Mouse (Mus musculus): ENCODE measurements around the gene Zscan18. TPM values are rescaled to one million over a fixed set of nuclear protein-coding genes. Genes with fewer than 3 reads are reported as not detected.
"Not testable (repeated sequence)": the region's sequence is repeated elsewhere in the genome, so short reads cannot be mapped to it uniquely, and the experiment has no call there.

Zscan18 gene
- total RNA-seq (2021), result 1 to 10 TPM; 3.6 to 4.9 TPM
- long read RNA-seq, experiment 1, transcript Zscan18-203 (7 exons, 3,668 nt), result major isoform, 7 of 13 reads
- long read RNA-seq, experiment 1, partial matches to known transcripts, result 1 of 13 reads
- long read RNA-seq, experiment 1, other reads (novel, unspliced or antisense), result 4 of 13 reads
- long read RNA-seq, experiment 2, partial matches to known transcripts, result 0 of 7 reads
- long read RNA-seq, experiment 2, other reads (novel, unspliced or antisense), result 6 of 7 reads

DNA sequence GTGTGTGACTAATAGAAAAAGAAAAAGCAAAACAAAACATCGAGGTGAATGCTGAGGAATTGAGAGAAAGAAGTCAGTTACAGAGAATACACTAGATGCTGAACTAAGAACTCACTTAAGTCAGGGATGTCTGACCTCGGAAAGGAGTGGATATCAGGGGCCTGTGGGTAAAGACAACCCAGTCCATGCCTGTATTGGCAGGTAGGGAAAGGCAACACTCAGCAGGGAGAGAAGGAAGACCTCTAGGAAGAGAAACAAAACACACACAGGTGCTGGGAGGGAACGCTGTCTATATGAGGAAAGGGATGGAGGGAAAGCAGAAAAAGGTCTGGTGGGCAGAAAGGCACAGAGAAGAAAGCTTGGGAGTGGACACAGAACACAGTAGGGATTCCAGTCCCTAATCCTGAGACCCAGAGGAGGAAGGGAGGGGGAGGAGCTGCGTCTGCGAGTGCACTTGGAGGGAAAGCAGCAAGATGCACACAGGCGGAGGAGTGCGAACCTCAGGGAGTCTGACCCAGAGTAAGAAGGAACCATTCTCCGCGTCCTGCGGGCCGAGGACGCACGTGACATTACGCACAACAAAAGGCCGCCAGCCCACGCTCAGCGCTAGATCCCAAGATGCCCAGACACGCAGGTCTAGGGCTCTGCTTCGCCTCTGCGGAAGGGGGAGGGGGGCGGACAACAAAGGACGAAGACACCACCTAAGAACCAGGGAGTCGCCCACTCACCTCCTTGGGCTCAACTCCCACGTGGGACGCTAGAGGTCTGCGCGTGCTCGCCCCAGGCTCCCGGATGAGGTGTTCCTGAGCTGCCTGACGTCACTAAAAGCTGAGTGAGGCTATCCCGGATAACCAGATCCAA is at the start of gene Zscan18:
Gene Zscan18 (minus strand): TSS at position 770 of the 861 bp plus-strand sequence.
- DNase-seq, result peak; percentile 38

DNA sequence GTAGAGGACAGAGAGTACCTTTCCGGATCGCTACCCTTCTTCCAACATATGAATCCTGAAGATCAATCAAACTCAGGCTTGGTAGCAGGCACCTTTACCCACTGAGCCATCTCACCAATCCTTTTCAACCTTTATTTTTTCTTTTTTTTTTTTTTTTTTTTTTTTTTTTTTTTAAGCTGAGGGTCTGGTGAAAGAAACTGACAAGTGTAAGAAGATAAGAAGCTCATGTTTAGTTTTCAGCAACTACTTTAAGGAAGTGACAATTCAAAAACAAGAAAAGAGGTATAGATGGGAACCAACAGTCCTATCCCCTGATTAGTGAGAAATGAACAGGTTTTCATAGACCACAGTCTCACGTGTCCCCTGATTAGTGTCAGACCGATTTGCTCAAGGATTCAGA is 32.3 kb upstream of the Zscan18 start:
- no peak for DNase-seq

DNA sequence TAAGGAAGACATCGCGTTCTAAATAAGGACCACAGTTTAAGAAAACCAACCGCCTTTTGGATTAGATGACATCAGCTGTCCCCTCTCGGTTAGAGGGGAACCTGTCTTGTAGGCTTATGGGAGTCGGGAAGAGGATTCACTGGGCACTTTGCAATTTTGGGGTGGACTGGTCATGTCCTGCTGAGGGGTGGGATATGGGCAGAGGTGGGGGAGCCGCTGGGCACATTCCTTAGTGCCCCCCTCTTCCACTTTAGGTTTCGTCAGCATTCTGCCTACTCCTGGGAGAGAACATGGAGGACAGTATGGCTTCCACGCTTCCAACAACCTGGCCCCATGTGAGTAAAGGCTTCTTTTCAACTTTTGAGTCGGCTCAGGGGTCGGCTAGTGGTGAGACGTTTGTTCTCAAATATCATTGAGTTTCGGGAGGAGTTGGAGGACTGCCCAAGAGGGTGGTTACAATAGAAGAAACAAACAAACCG is 31.8 kb upstream of the Zscan18 start:
- DNase-seq, result peak; percentile 26

DNA sequence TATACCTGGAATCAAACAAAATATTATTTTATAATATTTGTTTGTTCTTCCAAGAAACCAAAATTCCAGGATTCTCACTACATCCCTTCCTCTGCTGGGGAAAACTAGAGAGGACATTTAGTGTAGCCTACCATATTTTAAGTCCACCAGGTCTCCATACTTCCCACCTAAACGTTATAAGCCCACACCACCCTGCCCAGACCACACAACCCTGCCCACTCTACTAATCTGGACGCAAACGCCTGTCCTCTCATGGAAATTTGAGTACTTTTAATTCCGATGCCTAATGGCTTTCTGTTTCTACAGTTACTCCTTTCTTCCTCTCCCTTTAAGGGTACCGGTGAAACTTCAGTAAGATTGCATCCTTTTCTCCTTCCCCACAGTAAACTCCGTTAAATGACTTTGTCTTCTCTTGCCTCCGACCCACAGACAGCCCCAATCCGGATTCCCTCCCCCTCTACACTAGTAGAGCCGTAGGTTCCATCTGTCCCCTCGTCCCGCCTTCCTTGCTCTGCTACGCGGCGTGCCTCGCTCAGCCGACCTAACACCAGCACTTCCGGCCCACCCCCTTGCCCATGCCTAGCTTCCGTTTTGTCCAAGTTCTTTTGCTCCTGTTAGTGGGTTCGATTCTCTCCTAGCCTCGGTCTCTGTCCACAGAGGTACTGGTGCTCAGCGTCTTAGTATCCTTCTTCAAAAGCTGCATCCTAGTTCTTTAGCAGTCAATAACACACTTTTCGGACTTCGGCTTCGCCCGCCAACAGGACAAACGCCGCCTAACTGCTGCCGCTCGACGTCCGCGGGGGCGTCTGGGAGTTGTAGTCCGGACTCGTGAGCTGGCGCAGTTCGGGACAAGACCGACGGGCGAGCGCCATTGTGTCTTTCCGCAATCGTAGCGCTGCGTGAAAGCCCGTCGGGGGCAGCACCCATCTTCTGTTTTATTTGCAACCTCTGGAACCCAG is 31.0 kb upstream of the Zscan18 start, which contains the start of gene Zfp110:
Gene Zfp110 (plus strand): TSS at position 600 of the 959 bp plus-strand sequence.
- peak; percentile 85 for DNase-seq

DNA sequence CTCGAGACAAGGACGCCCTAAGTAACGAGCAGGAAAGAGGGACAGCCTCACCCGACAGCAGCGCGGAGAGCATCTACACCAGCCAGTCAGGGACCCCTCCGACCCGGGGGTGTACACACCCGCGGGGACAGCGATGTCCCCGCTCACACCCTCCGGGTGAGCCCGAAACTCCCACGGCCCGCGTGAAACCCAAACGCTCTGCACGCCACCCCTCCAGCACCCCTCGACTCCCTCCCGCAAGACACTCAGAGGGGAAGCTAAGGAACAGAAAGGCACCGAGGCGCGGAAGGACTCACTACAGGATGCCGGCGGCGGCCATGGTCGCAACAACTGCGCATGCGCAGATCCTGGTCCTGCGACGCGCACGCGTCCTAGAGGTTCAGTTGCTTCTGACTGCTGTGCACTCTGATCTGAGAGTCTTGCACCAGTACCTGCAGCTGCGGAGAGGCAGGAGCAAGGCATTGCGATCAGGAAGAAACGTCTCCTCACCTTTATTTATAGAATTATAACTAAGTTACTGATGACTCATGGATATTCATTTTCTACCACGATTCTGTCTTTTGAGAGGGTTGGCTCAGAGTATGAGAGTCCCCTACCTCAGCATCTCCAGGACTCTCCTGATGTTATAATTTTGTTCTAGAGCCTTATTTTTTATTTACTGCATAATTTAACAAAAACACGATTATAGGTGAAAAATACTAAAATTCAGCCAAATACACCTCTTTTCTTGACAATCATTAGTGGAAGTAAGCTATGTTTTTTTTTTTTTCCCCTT is 15.3 kb upstream of the Zscan18 start, which contains the start of gene Zfp329:
Gene Zfp329 (minus strand): TSS at position 338 of the 775 bp plus-strand sequence.
- DNase-seq, result peak; percentile 94

DNA sequence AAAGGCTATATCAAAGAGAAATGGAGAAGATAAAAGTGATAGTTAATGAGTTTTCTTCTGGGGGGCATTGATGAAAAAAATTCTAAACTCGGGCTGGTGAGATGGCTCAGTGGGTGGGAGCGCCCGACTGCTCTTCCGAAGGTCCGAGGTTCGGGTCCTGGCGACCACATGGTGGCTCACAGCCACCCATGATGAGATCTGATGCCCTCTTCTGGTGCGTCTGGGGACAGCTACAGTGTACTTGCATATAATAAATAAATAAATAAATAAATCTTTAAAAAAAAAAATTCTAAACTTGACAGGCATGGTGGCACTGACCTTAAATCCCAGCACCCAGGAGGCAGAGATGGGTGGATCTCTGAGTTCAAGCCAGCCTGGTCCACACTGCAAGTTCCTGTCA is 12.1 kb upstream of the Zscan18 start:
- no peak for DNase-seq

DNA sequence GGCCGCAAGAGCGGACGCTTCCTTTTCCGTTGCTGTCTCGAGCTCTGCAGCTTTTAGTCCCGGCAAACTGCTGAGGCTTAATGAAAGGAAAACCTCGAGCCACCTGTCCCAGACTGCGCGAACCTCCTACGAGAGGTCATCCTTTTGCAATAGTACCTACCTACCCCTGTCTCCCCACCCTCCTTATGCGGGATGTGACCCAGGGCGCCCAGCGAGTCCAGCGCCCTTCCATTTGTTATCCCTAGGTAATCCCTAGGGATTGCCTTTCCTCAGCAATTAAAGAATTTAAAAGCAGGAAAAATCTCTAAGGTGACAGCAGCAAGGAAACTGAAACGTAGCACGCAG is 264 bp upstream of the Zscan18 start:
- DNase-seq, result no peak

DNA sequence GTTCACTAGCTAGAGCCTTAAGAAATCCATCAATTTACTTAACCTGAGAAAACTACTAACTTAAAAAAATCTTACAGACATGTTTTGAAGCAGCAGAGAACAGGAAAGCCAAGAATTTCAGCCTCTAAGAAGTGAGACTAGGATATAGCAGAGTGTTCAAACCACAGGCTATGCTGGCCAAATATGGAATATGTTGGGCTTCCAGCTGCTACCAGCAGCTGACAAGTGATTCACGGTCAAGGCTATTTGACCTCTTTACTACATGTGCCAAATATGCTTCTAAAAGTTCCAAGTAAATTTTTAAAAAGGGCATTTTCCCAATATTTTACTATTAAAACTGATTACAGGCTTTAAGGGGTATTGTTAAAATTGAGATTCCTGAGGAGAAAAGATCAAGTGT is 3.9 kb downstream of the Zscan18 start:
- no peak for DNase-seq

DNA sequence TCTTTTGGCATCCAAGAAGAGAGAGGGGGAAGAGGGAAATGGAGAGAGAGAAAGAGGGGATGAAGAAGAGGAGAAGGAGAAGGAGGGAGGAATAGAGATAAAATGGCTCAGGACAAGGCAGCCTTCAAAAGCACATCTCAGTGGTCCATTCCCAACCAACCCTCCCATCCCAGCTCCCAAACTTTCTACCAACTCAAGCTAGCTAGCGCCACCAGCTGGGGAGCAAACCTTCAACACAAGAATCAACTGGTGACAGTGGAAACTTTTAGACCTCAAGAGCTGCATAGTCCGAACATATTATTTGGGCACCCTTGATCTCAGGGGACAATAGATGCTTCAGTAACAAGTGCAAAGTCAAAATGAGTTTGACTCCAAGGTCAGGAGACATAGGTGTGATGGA is 5.5 kb downstream of the Zscan18 start:
- no peak for DNase-seq

DNA sequence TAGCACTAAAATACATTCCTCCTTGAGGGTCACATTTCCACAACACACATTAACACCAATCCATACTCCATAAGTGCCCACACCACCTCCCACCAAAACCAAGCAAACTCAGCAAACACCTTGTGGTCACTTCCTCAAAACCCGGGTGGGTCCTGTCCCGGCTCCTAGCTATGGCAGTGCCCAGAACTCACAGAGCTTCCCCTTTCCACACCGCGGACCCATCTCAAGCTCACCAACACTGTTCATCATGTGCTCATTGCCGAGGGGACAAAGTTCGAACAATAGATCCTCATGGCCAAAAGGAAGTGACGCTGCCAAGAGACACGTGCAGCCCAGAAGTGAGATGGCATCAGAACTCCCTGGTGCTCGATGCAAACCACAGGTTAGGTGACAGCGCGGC is 10.8 kb downstream of the Zscan18 start:
- not testable (repeated sequence) for DNase-seq

DNA sequence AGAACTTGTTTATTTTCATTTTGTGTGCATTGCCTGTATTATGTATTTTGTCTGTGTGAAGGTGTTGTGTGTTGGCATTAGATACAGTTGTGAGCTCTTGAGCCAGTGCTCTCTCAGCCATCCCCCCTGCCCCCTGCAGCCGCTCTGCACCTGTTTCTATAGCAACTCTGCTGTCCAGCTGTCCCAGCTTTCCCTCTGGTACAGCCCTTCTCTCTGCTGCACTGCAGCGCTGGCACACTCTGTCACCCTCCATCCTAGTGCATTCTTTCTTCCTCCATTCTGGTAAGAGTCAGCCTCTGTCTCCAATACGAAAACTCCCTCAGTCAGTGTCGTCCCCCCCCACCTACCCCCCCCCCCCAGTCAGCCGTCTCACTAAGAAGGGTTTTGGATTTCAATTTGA is 15.4 kb downstream of the Zscan18 start:
- DNase-seq, result no peak

DNA sequence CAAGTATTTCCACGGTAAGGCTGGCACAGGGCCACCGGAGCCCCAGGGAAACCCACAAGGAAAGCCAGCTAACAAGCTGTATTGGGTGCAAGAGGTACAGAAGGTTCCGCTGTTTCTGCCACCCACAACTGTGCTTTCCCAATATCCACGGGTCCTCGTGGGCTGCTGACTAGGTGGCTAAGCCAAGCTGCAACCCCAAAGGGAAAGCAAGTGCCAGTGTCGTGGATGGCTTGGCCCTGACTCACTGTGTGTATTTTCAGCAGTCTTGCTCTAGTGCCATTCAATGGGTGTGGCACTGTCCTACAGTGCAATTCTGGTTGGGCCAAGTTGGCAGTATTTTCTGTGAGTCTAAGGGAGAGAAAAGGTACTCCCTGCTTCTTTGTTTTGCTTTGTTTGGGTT is 16.1 kb downstream of the Zscan18 start:
- no peak for DNase-seq

DNA sequence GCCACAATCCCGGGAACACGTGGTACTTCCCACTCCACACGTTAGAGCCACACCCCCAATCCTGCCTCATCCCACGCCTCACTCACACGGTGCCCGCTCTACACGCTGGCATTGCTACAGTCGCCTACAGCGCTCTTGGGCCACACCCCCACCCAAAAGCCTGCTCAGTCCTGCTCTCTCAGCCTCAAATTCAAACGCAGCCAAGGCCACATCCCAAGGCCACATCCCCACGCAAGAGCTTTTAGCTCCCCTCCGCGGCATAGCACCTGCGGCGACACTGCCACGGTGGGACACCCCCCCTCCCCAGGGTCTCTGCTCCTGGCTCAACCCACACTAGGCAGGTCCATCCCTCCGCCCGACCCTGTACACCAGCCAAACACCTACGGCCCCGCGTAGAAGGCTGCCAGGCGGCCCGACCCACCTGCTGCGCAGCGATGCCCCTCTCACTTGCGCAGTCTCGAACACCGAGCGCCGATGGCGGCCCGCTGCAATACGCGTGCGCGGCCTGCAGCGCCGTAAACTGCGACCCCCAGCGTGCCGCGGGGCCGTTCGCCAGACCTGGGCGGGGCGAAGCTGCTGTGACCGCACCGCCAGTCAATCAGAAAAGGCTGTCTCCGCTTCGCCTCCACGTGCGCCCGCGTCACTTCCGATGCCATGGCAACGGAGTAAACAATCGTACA is 23.1 kb downstream of the Zscan18 start:
- peak; percentile 79 for DNase-seq

DNA sequence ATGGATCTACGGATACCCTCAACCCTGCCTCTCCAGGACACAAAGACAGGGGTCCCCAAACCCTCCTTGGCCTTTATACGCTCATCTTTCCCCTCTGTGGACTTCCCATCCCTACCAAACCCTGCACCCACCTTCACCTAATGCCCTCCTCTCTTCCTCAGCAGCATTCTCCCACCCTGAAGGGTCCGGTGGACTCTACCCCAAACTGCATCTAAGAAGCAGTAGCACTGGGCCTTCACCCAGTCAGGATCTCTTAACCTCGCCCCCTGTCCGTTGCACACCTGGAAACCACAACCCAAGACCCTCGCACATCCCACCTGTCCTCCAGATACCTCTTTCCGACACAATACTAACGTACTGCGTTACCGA is 23.7 kb downstream of the Zscan18 start:
- DNase-seq, result no peak

DNA sequence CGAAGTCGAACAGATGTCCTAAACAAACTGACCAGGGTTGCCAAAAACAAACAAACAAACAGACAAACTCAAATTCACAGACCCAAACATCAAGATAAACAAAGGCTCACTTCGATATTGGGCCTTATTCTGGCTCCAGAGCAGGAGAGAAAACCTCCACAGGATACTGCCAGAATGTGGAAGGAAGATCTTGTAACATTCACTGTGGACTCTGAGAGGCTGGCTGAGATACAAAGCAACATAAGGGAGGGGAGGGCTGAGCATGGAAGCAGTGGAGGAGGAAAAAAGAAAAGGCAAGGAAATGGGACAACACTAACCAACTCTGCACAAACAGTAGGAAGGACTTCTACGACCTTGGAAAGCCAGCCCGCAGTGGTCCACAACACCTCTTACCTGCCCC is 24.3 kb downstream of the Zscan18 start:
- DNase-seq, result no peak

DNA sequence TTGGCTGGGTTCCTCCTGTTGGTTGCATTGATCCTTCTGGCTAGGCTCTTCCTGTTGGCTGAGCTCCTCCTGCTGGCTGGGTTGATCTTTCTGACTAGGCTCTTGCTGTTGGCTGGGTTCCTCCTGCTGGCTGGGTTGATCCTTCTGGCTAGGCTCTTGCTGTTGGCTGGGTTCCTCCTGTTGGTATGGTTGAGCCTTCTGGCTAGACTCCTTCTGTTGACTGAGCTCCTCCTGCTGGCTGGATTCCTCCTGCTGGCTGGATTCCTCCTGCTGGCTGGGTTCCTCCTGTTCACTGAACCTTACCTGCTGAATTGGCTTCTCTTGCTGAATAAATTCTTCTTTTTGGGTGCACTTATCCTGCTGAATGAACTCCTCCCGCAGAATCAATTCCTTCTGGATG is 28.8 kb downstream of the Zscan18 start:
- peak; percentile 48 for DNase-seq

DNA sequence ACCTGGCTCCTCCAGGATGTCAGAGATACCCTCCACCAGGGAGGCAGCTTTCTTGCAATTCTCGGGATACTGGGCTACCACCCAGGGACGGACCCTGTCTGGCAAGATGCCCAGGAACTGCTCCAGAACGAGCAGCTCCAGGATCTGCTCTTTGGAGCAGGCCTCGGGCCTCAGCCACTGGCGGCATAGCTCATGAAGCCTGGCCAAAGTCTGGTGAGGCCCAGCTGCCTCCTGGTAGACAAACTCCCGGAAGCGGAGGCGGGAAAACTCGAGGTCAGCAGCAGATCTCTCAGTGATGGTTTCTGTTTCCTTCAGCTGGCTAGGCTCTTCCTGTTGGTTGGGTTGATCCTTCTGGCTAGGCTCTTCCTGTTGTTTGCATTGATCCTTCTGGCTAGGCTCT is 29.3 kb downstream of the Zscan18 start:
- DNase-seq, result no peak

DNA sequence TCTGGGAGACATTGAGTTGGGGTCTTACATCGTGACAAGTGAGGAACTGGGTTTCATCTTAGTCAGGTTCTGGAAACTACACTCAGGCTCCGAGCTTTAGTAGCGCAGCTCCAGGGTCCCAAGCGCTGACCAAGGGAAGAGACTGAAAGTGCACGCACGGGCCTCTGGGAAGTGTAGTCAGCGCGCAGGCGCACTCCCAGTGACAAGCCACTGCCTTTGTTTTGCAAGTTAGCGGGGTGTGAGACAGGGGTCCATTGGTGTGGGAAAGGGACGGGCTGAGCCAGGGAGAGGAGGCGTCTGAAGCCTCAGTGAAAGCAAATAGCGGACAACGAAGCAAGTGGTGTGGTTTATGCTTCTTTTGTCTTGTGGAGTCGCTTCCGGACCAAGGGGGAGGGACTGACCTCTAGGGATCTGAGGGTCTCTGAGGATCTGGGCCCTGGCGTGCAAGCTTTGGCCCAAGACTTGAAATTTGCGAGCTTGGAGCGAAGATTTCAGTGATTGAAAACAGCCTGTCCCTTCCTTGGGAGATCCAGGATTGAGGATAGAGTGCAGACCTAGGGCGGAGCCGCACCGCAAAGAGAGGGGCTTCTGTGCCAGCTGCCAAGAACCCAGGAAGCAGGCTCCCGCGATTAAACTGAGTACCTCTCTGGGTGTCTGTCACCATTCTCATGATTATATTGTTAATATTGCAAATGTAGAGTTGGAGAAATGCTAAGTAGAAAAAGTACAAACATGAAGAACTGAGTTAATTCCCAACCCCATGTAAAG is 53.8 kb downstream of the Zscan18 start:
- no peak for DNase-seq

DNA sequence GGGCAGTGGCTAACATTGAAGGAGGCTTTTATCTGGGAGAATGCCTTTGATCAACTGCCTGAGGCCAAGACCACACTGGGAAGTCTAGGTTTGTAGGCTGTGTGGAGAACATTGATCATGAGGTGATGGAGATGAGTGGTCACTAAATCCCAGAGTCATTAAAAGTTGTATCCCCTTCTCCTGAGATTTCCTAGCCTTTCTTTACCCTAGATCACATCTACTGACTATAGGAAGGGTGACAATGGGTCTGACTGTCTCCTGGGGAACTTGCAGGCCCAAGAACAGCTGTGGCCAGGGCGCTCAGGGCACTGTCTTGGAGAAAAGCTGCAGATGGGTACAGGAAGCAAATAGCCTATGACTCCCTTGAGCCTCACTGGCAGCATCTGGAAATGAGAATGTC is 68.5 kb downstream of the Zscan18 start, which contains the start of gene Vmn2r56:
Gene Vmn2r56 (minus strand): TSS at position 101 of the 400 bp plus-strand sequence.
- no peak for DNase-seq
